Mouse (Mus musculus): ENCODE data around the gene Lrrc66. TPM values are rescaled to one million over a fixed set of nuclear protein-coding genes. Genes with fewer than 3 reads are reported as not detected.
"Not testable (repeated sequence)": the region's sequence is repeated elsewhere in the genome, so short reads cannot be mapped to it uniquely, and the experiment has no call there.

Lrrc66 gene
- total RNA-seq, 2 experiments from 2014 or later: 0.10 TPM; not detected in 1

GRCm38 (mm10) chr5:73615211-73615610 is 17.1 kb downstream of the Lrrc66 start:
- DNase-seq (ENCODE audit: low spot score in 2 of 2): no peak

DNA sequence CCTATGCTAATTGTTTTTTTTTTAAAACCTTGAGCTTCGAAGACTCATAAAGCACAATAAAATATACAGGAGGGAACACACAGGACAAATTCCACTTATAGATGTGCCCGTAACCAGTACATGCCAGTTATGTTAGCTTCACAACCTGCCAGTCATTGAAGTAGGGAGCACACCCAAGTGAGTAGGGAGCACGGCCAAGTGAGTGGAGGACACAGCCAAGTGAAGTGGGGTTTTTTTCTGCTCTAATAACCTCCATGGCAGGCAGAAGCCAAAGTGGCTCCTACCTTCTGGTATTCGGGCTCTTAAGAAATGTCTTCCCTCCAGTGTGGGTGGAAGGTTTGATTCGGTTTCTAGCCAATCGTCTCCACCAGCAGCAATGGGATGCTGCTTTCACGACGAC is 19.0 kb downstream of the Lrrc66 start:
- DNase-seq (ENCODE audit: low spot score in 2 of 2): no peak

- no peak for DNase-seq (ENCODE audit: low spot score in 2 of 2)
These were observed 21.3 kb downstream of the Lrrc66 start for GRCm38 (mm10) chr5:73611071-73611470.

GRCm38 (mm10) chr5:73604964-73605363 is 27.4 kb downstream of the Lrrc66 start:
- no peak for DNase-seq (ENCODE audit: low spot score in 2 of 2)

GRCm38 (mm10) chr5:73604542-73604941 is 27.8 kb downstream of the Lrrc66 start:
- DNase-seq (ENCODE audit: low spot score in 2 of 2): no peak

- DNase-seq (ENCODE audit: low spot score in 2 of 2): no peak
These were observed 29.5 kb downstream of the Lrrc66 start for GRCm38 (mm10) chr5:73602865-73603264.

GRCm38 (mm10) chr5:73601361-73601763 is 31.0 kb downstream of the Lrrc66 start:
- no peak for DNase-seq (ENCODE audit: low spot score in 2 of 2)

DNA sequence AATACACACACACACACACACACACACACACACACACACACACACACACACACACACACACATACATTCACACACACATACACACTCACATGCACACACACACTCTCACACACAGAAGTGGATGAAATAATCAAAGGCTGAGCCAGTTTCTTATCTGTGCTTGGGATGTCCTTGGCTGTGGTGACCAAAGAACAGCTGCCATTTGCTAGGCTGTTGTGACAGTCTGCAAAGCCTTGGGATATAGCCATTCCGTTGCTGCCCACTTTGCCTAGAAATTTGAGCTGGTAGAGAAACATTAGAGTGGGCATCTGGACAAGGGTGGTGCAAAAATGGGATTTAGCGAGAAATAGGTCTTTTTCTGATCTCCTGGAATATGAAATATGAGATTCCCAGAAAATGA is 32.3 kb downstream of the Lrrc66 start:
- peak in 1 of 2 experiments; percentile 24 for DNase-seq (ENCODE audit: low spot score in 2 of 2)

DNA sequence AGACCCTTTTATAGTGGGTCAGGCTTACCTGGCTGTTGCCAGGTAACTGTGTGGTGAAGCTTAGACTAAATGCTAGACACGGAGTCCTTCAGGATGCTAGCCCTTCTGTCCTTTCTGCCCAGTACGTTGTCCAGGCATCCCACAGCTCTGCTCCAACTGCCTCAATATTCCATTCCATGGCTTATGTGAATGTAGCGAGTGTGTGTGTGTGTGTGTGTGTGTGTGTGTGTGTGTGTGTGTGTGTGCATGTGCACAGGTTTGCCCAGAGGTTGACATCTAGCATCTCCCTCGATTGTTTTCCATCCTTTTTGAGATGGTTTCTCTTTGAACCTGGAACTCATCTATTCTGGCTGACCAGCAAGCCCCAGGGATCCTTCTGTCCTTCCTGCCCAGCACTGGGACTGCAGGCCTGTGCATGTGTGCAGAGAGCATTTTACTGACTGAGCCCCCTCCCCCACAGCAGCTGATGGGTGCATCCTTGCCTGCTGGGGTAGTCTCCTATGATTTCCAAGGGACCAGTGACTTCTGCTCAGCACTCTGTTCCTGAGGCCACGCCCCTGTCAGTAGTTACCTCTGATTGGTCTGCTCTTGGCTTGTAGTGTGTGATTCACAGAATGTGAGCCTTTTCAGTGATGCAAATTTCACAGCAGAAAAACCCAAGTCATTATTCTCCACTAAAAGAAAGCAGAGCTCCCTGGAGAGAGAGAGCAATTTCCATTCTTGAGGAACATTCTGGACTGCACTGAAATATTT is 33.2 kb downstream of the Lrrc66 start:
- no peak for DNase-seq (ENCODE audit: low spot score in 2 of 2)

GRCm38 (mm10) chr5:73587119-73587518 is 45.2 kb downstream of the Lrrc66 start:
- DNase-seq (ENCODE audit: low spot score in 2 of 2): no peak

DNA sequence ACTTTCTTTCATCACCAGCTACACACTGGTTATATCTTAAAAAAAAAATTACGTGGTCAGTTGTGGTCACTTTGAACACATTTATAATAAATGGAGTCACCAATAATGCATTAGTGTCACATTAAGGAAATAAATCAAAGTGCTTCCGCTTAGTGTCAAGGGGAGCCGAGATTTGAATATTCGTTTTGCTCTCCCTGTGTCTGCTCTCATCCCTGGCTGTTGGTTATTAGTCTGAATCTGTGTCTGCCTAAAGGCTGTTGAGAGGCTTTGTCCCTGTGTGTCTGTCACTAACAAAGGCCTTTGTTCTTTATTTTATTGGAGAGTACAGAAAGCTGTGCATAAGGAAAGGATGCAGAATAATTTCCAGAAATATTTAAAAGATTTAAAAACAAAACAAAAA is 45.7 kb downstream of the Lrrc66 start:
- no peak for DNase-seq (ENCODE audit: low spot score in 2 of 2)

- DNase-seq (ENCODE audit: low spot score in 2 of 2): peak in 1 of 2 experiments; percentile 42
These were observed 46.9 kb downstream of the Lrrc66 start for GRCm38 (mm10) chr5:73585212-73586115.

DNA sequence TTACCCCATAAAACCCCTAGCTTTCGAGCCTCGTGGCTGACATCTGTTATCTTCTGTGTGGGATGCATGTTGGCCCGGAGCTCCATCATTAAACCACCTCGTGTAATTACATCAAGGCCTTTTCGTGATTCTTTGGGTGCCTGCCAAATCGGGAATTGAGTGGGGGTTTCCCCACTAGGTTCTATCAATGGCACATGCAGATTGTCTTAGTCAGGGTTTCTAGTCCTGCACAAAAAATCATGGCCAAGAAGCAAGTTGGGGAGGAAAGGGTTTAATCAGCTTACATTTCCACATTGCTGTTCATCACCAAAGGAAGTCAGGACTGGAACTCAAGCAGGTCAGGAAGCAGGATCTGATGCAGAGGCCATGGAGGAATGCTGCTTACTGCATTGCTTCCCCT is 48.3 kb downstream of the Lrrc66 start:
- not testable (repeated sequence) for DNase-seq (ENCODE audit: low spot score in 2 of 2)

DNA sequence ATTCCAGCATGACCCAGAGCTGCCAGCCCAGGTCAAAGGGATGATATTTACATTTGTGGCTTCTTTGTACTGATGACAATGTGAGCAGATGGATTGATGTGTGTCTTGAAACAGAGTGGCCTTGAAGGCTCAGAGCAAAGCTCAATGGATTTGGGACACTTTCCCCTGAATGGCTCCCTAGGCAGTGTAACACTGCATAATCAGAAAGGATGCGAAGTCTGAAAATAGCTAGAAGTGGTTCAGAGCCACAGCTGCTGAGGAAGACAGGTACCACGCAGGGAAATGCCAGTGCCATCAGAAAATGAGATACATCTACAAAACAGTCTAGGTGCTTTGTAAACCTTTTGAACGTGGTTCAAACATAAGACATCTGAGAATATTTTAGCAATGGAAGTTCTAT is 54.2 kb downstream of the Lrrc66 start:
- DNase-seq (ENCODE audit: low spot score in 2 of 2): no peak

DNA sequence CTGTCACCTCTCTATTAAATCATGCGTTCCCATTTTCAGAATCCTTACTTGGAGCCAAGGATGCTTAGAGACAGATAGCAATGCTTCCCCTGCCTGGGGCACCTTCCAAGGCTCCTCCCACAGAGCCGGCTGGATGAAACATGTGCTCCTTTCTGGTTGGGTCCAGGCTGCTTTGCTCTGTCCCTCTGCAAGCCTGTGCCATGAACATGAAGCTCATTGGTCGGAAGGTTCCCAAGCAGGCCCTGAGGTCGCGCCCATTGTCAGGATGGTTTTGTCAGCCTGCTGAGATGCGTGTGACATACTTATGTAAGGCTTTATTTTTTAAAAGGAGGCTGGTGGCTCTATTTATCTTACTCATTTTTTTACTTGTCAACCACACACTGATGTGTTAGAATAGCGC is 55.6 kb downstream of the Lrrc66 start:
- no peak for DNase-seq (ENCODE audit: low spot score in 2 of 2)

DNA sequence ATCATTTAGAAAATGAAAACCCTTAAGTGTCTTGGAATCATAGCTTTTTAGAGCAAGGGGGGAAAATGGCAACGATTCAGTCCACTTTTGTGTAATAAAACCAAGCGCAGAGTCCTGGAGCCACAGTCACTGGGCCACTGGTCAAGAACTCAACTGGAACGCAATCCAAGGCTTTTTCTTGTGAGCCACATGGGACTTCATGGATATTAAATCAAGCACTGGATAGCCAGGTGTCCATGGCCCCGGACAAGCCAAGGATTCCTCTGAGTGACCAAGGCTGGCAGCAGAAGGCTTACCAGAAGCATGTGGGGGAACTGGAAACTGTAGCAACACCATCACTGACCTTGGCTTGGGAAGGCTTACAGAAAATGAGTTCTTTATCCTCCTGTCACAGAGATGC is 57.7 kb downstream of the Lrrc66 start:
- no peak for DNase-seq (ENCODE audit: low spot score in 2 of 2)

DNA sequence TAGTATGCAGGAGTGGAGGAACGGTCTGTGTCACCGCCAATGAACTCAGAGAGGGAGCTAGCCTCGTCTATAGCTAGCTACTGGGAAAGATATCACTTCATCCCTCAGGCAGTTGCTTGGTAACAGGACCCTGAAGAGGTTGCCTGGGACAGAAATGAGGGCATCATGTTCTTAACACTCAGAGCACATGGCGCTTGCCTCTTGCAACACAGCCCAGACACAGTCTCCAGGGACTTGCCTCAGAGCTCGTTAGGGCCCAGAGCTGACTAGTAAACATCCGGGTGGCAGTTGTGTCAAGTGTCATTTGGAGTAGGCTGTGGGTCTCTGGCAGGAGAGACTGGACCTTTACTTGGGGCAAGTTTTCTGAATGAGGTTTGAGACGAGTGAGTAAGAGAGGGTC is 58.5 kb downstream of the Lrrc66 start:
- no peak for DNase-seq (ENCODE audit: low spot score in 2 of 2)

GRCm38 (mm10) chr5:73572846-73573245 is 59.5 kb downstream of the Lrrc66 start:
- DNase-seq (ENCODE audit: low spot score in 2 of 2): no peak

DNA sequence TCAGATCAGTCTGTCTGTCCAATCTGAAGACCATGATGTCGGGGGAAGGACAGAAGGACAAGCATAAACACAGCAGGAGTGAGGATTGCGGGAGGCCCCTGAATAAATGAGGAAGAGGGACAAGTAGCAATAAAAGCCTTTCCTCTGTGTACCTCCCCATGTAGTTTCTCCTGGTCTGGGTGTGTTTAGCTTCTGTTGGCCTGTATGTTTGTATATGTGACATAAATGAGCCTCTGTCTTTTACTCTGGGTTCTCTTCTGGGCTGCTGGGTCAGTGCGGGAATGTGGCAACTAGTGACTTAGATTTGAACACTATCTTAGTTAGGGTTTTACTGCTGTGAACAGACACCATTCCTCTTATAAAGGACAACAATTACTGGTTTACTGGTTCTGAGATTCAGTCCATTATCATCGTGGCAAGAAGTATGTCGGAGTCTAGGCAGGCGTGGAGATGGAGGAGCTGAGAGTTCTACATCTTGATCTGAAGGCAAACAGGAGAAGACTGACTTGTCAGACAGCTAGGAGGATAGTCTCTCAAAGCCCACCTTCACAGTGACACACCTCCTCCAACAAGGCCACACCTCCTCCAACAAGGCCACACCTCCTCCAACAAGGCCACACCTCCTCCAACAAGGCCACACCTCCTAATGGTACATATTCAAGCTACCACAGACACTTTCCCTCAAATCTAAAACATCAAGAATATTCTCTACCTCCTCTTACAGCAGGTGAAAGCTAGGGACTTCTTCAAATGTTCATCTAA is 60.8 kb downstream of the Lrrc66 start:
- no peak for DNase-seq (ENCODE audit: low spot score in 2 of 2)

DNA sequence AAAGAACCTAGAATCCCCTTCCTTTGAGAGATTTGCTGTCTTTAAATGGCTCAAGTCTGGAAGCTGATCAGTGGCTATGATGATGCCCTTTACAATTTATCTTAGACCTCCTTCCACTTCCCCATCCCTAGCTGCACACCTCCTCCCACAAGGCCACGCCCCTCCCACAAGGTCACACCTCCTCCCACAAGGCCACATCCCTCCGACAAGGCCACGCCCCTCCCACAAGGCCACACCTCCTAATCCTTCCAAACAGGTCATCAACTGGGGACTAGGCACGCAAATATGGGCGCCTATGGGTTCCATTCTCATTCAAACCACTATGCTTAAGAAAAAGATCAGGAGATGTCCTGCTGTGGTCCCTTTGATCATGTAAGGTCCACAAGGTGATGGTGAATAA is 63.1 kb downstream of the Lrrc66 start:
- DNase-seq (ENCODE audit: low spot score in 2 of 2): no peak

DNA sequence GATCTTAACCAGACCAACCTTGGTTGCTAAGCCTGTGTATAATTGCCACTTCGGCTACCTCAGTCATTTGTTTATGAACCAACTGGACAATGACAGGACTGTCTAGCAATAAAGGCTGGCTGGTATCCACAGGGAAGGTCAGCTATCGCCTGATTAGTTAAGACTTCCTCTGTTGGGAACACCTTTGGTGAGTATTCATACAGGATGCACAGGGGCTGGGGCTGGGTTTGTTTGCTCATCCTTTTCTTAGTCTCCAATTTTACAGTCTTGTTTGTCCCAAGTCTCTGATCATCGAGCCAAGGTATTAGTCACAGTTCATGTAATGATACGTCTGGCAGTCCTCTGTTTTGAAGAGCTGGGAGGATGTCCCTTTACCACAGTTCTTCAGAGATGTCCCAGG is 65.4 kb downstream of the Lrrc66 start:
- DNase-seq (ENCODE audit: low spot score in 2 of 2): no peak

DNA sequence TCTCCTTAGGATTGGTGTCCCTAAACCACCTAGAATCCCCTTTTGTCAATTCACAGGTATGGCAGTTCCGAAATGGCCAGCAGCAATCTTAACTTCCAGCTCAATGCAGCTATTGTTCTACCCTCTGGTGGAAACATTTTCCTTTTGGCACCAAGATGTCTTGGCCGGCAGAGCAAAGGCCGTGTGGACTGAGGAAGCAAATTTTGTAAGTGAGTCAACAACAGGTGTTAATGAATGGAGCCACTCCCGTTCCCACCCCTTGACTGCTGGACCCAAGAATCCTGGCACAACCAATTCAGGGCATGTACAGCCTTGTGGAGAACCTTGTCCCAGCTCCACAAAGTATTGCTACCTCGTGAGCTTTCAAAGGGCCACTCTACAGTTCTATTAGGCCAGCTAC is 66.2 kb downstream of the Lrrc66 start:
- no peak for DNase-seq (ENCODE audit: low spot score in 2 of 2)
